Mouse (Mus musculus): ENCODE results near the gene Psap. TPM values are rescaled to one million over a fixed set of nuclear protein-coding genes. Genes with fewer than 3 reads are reported as not detected.
A peak's percentile ranks its signal among the peaks of the same experiment; 100 is the strongest.

Psap gene
- polyA plus RNA-seq, 1 experiment from 2014 or later: 1,741 TPM

DNA sequence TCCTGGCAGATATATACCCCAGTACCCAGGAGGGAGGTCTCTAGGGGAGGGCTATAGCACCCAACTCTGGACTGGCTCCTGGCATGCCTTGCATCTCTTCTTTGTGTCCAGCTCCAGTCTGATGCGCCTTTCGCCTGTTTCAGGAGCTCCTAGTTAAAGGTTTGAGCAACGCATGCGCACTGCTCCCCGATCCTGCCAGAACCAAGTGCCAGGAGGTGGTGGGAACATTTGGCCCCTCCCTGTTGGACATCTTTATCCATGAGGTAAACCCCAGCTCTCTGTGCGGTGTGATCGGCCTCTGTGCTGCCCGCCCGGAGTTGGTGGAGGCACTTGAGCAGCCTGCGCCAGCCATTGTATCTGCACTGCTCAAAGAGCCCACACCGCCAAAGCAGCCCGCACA, 22.2 kb downstream of the Psap start:
- in situ Hi-C loops (cut with MboI; ENCODE audit: low pct_unique_long_range_greater_than_20kb): loop anchor here (5.0 kb wide), 1 partner anchor 52 kb away; no protein-coding TSS in a partner anchor
- no peak for ATAC-seq
- H3K27me3 ChIP-seq: no peaks in the 10 kb centered on the region
- CTCF ChIA-PET: interaction anchor here (1.2 to 1.9 kb wide), 2 partner anchors 10 to 54 kb away, joined by 3 to 8 read pairs; no protein-coding TSS in a partner anchor
- TF ChIP-seq CTCF (IDR thresholded peaks at IDR 0.05): no peak
- DNase-seq (ENCODE audit: low read depth, low spot score): no peak
- POLR2A ChIA-PET: no interaction called here

DNA sequence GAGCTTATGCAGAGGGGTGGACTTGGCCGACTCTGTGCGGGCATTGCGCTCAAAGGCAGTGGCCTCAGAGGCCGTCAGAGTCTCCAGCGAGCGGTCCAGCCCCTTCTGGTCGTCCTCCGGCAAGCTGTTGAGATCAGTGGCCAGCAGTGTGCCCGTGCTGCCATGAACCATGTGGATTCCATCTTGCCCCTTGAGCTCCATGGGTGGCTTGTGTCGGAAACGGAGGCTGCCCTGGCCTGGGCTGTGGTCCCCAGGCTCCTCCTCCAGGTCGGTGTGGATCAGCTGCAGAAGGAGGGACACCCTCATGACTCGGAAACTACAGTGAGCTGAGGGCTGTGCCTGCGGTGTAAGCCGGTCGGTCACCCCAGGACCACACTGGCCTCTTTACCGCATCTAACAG, 26.0 kb downstream of the Psap start:
- CTCF ChIA-PET: no interaction called here
- in situ Hi-C loops (cut with MboI; ENCODE audit: low pct_unique_long_range_greater_than_20kb): loop anchor here (5.0 kb wide), 1 partner anchor 56 kb away; no protein-coding TSS in a partner anchor
- H3K27me3 ChIP-seq: no peaks in the 10 kb centered on the region
- ATAC-seq (no peak), DNase-seq (ENCODE audit: low read depth, low spot score) (no peak)
- POLR2A ChIA-PET: no interaction called here
- no peak for TF ChIP-seq CTCF (IDR thresholded peaks at IDR 0.05)

DNA sequence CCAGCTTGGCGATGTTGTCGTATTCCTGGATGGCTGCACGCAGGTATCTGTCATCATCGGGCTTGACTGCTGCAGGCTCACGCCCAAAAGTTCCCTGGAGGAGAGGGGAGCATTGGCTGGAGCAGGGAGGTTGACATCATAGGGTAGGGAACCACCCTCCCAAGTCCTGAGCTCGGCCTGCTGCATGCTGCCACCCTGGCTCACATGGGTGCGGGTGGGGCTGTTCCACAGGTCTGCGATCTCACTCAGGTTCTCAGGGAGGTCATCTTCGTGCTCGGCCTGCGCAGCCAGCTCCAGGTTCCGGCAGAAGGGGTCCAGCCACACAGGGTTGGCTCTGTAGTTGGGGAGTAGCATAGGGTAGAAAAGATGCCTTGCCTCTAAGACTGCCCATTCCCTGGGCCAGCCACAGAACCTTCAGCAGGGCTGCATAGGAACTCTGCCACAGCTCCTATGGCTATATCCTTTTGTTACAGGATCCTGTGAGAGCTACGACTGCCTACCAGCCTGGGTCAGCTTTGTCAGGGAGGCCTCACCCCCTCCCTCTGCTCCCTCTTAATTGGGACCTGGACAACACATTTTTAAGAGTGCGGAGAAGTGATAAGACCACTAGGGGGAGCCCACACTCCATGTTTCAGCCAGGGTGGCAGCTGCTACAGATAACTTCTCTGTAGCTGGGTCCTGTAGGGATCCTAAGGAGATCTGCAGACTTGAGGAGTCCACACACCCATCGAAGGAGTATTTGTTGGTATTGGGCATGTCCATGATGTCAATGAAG, 27.6 kb downstream of the Psap start:
- no peak for TF ChIP-seq CTCF (IDR thresholded peaks at IDR 0.05)
- in situ Hi-C loops (cut with MboI; ENCODE audit: low pct_unique_long_range_greater_than_20kb): loop anchor here (5.0 kb wide), 3 partner anchors 58 to 447 kb away; partner anchors contain the start of gene Slc29a3
- ATAC-seq (peak; percentile 61), DNase-seq (ENCODE audit: low read depth, low spot score) (peak; percentile 31)
- ChIA-PET POLR2A (interaction anchor here (0.6 kb wide), 2 partner anchors 455 to 1459 kb away, joined by 3 read pairs; no protein-coding TSS in a partner anchor), CTCF (interaction anchor here (0.6 to 1.6 kb wide), 17 partner anchors 9 to 456 kb away, joined by 3 to 8 read pairs (median 4); partner anchors contain the start of gene Slc29a3)
- no peaks in the 10 kb centered on the region for H3K27me3 ChIP-seq

DNA sequence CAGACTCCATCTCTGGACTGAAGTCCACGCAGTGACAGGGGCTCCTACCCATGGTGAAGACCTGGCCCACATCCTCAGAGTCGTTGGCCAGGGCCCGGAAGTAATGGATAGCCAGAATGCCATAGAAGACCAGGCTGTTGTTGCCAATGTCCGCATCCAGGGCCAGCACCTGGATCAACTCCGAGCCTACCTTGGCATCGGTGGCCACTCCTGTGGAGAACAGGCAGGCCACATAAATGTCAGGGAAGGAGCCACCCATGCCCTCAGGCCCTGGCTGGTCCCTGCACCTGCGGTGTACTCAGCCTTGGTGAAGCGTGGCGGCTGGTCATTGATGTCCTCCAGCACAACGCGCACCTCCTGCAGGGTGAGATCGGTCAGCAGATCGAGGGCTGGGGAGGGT, 33.2 kb downstream of the Psap start:
- ChIA-PET CTCF (no interaction called here), POLR2A (no interaction called here)
- in situ Hi-C loops (cut with MboI; ENCODE audit: low pct_unique_long_range_greater_than_20kb): loop anchor here (5.0 kb wide), 1 partner anchor 387 kb away; the partner anchor contains the start of gene Cdh23
- H3K27me3 ChIP-seq: no peaks in the 10 kb centered on the region
- no peak for ATAC-seq
- no peak for DNase-seq (ENCODE audit: low read depth, low spot score)
- no peak for TF ChIP-seq CTCF (IDR thresholded peaks at IDR 0.05)

- DNase-seq (ENCODE audit: low read depth, low spot score) (no peak), ATAC-seq (no peak)
- no peak for TF ChIP-seq CTCF (IDR thresholded peaks at IDR 0.05)
- CTCF ChIA-PET: no interaction called here
- POLR2A ChIA-PET: no interaction called here
- in situ Hi-C loops (cut with MboI; ENCODE audit: low pct_unique_long_range_greater_than_20kb): loop anchor here (5.0 kb wide), 1 partner anchor 384 kb away; the partner anchor contains the start of gene Cdh23
- no peaks in the 10 kb centered on the region for H3K27me3 ChIP-seq
Observed at GRCm38 (mm10) chr10:60313606-60314005, 36.2 kb downstream of the Psap start.

DNA sequence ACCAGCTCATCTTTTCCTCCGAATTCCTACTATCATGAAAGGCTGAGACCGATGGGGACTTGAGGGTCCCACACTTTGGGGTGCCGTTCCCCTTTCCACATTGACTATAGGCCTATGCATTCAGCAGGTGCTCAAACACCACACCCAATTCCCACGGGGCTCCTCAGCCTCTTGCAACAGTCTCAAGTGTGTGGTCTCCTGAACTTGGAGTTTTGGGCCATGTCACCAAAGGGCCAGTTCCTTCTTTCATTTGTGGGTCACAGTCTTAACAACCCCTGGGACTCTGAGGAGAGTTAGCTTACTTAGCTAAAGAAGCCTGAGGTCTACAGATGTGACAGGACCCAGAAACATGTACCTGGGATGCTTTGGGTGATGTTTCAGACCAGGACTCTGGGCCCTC, 38.7 kb downstream of the Psap start:
- no peaks in the 10 kb centered on the region for H3K27me3 ChIP-seq
- DNase-seq (ENCODE audit: low read depth, low spot score) (no peak), ATAC-seq (no peak)
- in situ Hi-C loops (cut with MboI; ENCODE audit: low pct_unique_long_range_greater_than_20kb): no loop called here
- TF ChIP-seq CTCF (IDR thresholded peaks at IDR 0.05): no peak
- ChIA-PET CTCF (interaction anchor here (0.9 to 1.2 kb wide), 2 partner anchors 92 to 96 kb away, joined by 3 read pairs; no protein-coding TSS in a partner anchor), POLR2A (interaction anchor here (0.6 kb wide), 1 partner anchor 36 kb away, joined by 6 read pairs; no protein-coding TSS in a partner anchor)

GRCm38 (mm10) chr10:60328963-60329650, 51.7 kb downstream of the Psap start:
- POLR2A ChIA-PET: no interaction called here
- CTCF ChIA-PET: no interaction called here
- in situ Hi-C loops (cut with MboI; ENCODE audit: low pct_unique_long_range_greater_than_20kb): no loop called here
- peaks cover 6% of the 10 kb centered on the region for H3K27me3 ChIP-seq
- no peak for DNase-seq (ENCODE audit: low read depth, low spot score)
- no peak for TF ChIP-seq CTCF (IDR thresholded peaks at IDR 0.05)
- no peak for ATAC-seq

DNA sequence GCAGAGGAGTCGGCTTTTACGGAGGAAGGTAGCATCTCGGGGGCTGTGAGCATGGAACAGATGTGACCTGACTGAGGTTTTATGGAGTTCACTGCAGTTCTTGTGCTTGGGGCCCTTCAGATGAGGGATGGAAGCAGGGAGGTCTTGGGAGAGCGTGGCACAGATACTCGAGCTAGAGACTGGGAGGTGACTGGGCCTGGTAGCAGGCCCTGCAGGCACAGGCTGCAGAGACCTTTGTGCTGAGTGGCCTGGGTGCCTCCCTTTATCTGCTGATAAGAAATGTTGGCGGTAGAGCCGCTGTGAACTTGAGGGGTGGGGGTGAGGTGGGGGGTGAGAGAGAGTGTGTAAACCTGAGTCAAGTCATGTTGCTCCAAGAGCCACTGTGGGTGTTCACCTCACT, 57.2 kb downstream of the Psap start:
- H3K27me3 ChIP-seq: no peaks in the 10 kb centered on the region
- DNase-seq (ENCODE audit: low read depth, low spot score) (no peak), ATAC-seq (no peak)
- TF ChIP-seq CTCF (IDR thresholded peaks at IDR 0.05): no peak
- POLR2A ChIA-PET: no interaction called here
- in situ Hi-C loops (cut with MboI; ENCODE audit: low pct_unique_long_range_greater_than_20kb): no loop called here
- CTCF ChIA-PET: no interaction called here

- DNase-seq (ENCODE audit: low read depth, low spot score) (no peak), ATAC-seq (no peak)
- ChIA-PET CTCF (interaction anchor here (2.3 kb wide), 1 partner anchor 10 kb away, joined by 4 read pairs; no protein-coding TSS in a partner anchor), POLR2A (no interaction called here)
- TF ChIP-seq CTCF (IDR thresholded peaks at IDR 0.05): no peak
- in situ Hi-C loops (cut with MboI; ENCODE audit: low pct_unique_long_range_greater_than_20kb): no loop called here
- no peaks in the 10 kb centered on the region for H3K27me3 ChIP-seq
Observed at GRCm38 (mm10) chr10:60335021-60335420, 57.6 kb downstream of the Psap start.

DNA sequence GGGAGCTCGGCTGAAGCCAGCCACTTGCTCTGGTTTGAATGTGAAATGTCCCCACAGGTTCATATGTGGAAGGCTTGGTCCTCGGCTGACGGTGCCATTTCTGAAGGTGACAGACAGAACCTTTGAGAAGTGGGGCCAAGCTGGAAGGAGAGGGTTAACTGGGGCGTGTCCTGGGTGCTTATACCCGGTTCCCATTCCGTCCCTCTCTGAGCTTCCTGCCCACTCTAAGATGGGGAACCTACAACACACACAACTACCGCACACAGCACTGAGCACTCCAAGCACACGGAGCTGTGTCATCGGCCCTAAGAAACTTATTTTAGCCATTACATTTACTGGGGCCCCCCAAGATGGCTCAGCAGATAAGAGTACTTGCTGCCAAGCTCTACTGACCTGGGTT, 64.1 kb downstream of the Psap start:
- DNase-seq (ENCODE audit: low read depth, low spot score) (no peak), ATAC-seq (no peak)
- H3K27me3 ChIP-seq: no peaks in the 10 kb centered on the region
- in situ Hi-C loops (cut with MboI; ENCODE audit: low pct_unique_long_range_greater_than_20kb): no loop called here
- ChIA-PET CTCF (interaction anchor here (1.2 to 1.5 kb wide), 3 partner anchors 10 to 17 kb away, joined by 3 to 6 read pairs (median 3); no protein-coding TSS in a partner anchor), POLR2A (no interaction called here)
- TF ChIP-seq CTCF (IDR thresholded peaks at IDR 0.05): no peak

DNA sequence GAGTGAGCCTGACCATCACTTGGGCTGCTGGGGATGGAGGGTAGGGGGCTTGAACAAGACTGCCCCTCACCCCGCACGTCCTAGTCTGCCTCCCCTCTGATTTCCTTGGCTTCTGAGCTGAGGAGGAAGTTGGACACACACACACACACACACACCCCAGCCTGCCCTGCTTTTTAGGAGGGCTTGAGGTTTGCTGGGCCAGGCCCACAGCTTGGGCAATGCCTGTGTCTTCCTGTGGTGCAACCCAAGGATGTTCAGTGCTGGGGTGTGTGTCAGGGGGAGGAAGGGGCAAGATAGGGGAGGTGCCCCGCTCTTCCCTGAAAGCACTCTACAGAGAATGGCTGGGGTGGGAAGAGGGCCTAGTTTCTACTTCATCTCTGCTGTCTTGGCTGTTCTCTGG, 66.7 kb downstream of the Psap start:
- DNase-seq (ENCODE audit: low read depth, low spot score): no peak
- no peak for ATAC-seq
- no peak for TF ChIP-seq CTCF (IDR thresholded peaks at IDR 0.05)
- in situ Hi-C loops (cut with MboI; ENCODE audit: low pct_unique_long_range_greater_than_20kb): no loop called here
- CTCF ChIA-PET: interaction anchor here (1.4 kb wide), 1 partner anchor 8 kb away, joined by 4 read pairs; no protein-coding TSS in a partner anchor
- POLR2A ChIA-PET: no interaction called here
- H3K27me3 ChIP-seq: no peaks in the 10 kb centered on the region
